Mouse (Mus musculus): ENCODE data around the gene Cldn18. TPM values are rescaled to one million over a fixed set of nuclear protein-coding genes. Genes with fewer than 3 reads are reported as not detected.

Cldn18 gene
- polyA plus RNA-seq, 1 experiment from 2014 or later = not detected

- Histone ChIP-seq H3K27ac (ENCODE audit: low read depth) (no peak overlapping the region), H3K9me3 (ENCODE audit: low read length) (no peaks in the 10 kb centered on the region), H3K27me3 (ENCODE audit: insufficient read depth, low read length) (no peaks in the 10 kb centered on the region), H3K36me3 (replicated peaks; ENCODE audit: insufficient read depth, low read length) (no peaks in the 10 kb centered on the region), H3K4me3 (ENCODE audit: low read depth, low read length) (no peak overlapping the region), H3K4me1 (ENCODE audit: insufficient read depth) (no peaks in the 10 kb centered on the region), H3K9ac (replicated peaks) (no peak overlapping the region), H3K4me2 (ENCODE audit: low read depth, low read length) (no peak overlapping the region)
- TF ChIP-seq CTCF (IDR thresholded peaks at IDR 0.05; ENCODE audit: low read depth) (no peak), EP300 (IDR thresholded peaks at IDR 0.05; ENCODE audit: low read depth) (no peak)
- ATAC-seq (no peak), DNase-seq (no peak)
- 65% methylated on average over 7 of the region's 7 CpGs for WGBS (ENCODE audit: insufficient replicate concordance)
Measured at GRCm38 (mm10) chr9:99694961-99695360, 22.1 kb downstream of the Cldn18 start.

GRCm38 (mm10) chr9:99690386-99690785, 26.7 kb downstream of the Cldn18 start:
- no peak overlapping the region for H3K27ac ChIP-seq (ENCODE audit: low read depth)
- DNase-seq = no peak
- no peaks in the 10 kb centered on the region for H3K9me3 ChIP-seq (ENCODE audit: low read length)
- no peak overlapping the region for H3K9ac ChIP-seq (replicated peaks)
- no peak overlapping the region for H3K4me3 ChIP-seq (ENCODE audit: low read depth, low read length)
- 76% methylated on average over 7 of the region's 7 CpGs for WGBS (ENCODE audit: insufficient replicate concordance)
- no peak for ATAC-seq
- TF ChIP-seq CTCF (IDR thresholded peaks at IDR 0.05; ENCODE audit: low read depth) (no peak), EP300 (IDR thresholded peaks at IDR 0.05; ENCODE audit: low read depth) (no peak)
- no peak overlapping the region for H3K4me2 ChIP-seq (ENCODE audit: low read depth, low read length)
- H3K4me1 ChIP-seq (ENCODE audit: insufficient read depth) = no peaks in the 10 kb centered on the region
- no peaks in the 10 kb centered on the region for H3K27me3 ChIP-seq (ENCODE audit: insufficient read depth, low read length)
- H3K36me3 ChIP-seq (replicated peaks; ENCODE audit: insufficient read depth, low read length) = no peaks in the 10 kb centered on the region

GRCm38 (mm10) chr9:99689796-99690195, 27.3 kb downstream of the Cldn18 start:
- no peak overlapping the region for H3K9ac ChIP-seq (replicated peaks)
- no peak for DNase-seq

GRCm38 (mm10) chr9:99685536-99686231, 31.4 kb downstream of the Cldn18 start:
- no peak overlapping the region for H3K27ac ChIP-seq (ENCODE audit: low read depth)
- no peak for ATAC-seq
- TF ChIP-seq CTCF (IDR thresholded peaks at IDR 0.05; ENCODE audit: low read depth) = no peak
- no peaks in the 10 kb centered on the region for H3K27me3 ChIP-seq (ENCODE audit: insufficient read depth, low read length)
- 62% methylated on average over 5 of the region's 5 CpGs for WGBS (ENCODE audit: insufficient replicate concordance)
- no peak overlapping the region for H3K4me3 ChIP-seq (ENCODE audit: low read depth, low read length)
- no peak overlapping the region for H3K9ac ChIP-seq (replicated peaks)
- no peaks in the 10 kb centered on the region for H3K36me3 ChIP-seq (replicated peaks; ENCODE audit: insufficient read depth, low read length)
- no peaks in the 10 kb centered on the region for H3K4me1 ChIP-seq (ENCODE audit: insufficient read depth)
- no peak for DNase-seq
- H3K9me3 ChIP-seq (ENCODE audit: low read length) = no peaks in the 10 kb centered on the region
- H3K4me2 ChIP-seq (ENCODE audit: low read depth, low read length) = no peak overlapping the region

More at GRCm38 (mm10) chr9:99689796-99690195, 27.3 kb downstream of the Cldn18 start:
- no peak overlapping the region for H3K27ac ChIP-seq (ENCODE audit: low read depth)
- ATAC-seq = no peak
- TF ChIP-seq EP300 (IDR thresholded peaks at IDR 0.05; ENCODE audit: low read depth) (no peak), CTCF (IDR thresholded peaks at IDR 0.05; ENCODE audit: low read depth) (no peak)
- no peaks in the 10 kb centered on the region for H3K36me3 ChIP-seq (replicated peaks; ENCODE audit: insufficient read depth, low read length)
- no peaks in the 10 kb centered on the region for H3K9me3 ChIP-seq (ENCODE audit: low read length)
- 83% methylated on average over 5 of the region's 5 CpGs for WGBS (ENCODE audit: insufficient replicate concordance)
- H3K4me2 ChIP-seq (ENCODE audit: low read depth, low read length) = no peak overlapping the region
- no peak overlapping the region for H3K4me3 ChIP-seq (ENCODE audit: low read depth, low read length)
- no peaks in the 10 kb centered on the region for H3K27me3 ChIP-seq (ENCODE audit: insufficient read depth, low read length)
- H3K4me1 ChIP-seq (ENCODE audit: insufficient read depth) = no peaks in the 10 kb centered on the region

GRCm38 (mm10) chr9:99685061-99685521, 32.0 kb downstream of the Cldn18 start:
- WGBS (ENCODE audit: insufficient replicate concordance) = 60% methylated on average over 5 of the region's 5 CpGs
- Histone ChIP-seq H3K36me3 (replicated peaks; ENCODE audit: insufficient read depth, low read length) (no peaks in the 10 kb centered on the region), H3K9ac (replicated peaks) (no peak overlapping the region), H3K27me3 (ENCODE audit: insufficient read depth, low read length) (no peaks in the 10 kb centered on the region), H3K27ac (ENCODE audit: low read depth) (no peak overlapping the region), H3K4me3 (ENCODE audit: low read depth, low read length) (no peak overlapping the region), H3K4me2 (ENCODE audit: low read depth, low read length) (no peak overlapping the region), H3K9me3 (ENCODE audit: low read length) (no peaks in the 10 kb centered on the region), H3K4me1 (ENCODE audit: insufficient read depth) (no peaks in the 10 kb centered on the region)
- TF ChIP-seq CTCF (IDR thresholded peaks at IDR 0.05; ENCODE audit: low read depth) (no peak), EP300 (IDR thresholded peaks at IDR 0.05; ENCODE audit: low read depth) (no peak)
- DNase-seq (no peak), ATAC-seq (no peak)

- H3K36me3 ChIP-seq (replicated peaks; ENCODE audit: insufficient read depth, low read length) = no peaks in the 10 kb centered on the region
- H3K4me1 ChIP-seq (ENCODE audit: insufficient read depth) = no peaks in the 10 kb centered on the region
- no peak overlapping the region for H3K27ac ChIP-seq (ENCODE audit: low read depth)
- ATAC-seq (no peak), DNase-seq (no peak)
- 83% methylated on average over 21 of the region's 21 CpGs for WGBS (ENCODE audit: insufficient replicate concordance)
- no peak for TF ChIP-seq EP300 (IDR thresholded peaks at IDR 0.05; ENCODE audit: low read depth)
- TF ChIP-seq CTCF (IDR thresholded peaks at IDR 0.05; ENCODE audit: low read depth) = no peak
- H3K9ac ChIP-seq (replicated peaks) = no peak overlapping the region
- no peaks in the 10 kb centered on the region for H3K9me3 ChIP-seq (ENCODE audit: low read length)
- H3K4me2 ChIP-seq (ENCODE audit: low read depth, low read length) = no peak overlapping the region
- no peak overlapping the region for H3K4me3 ChIP-seq (ENCODE audit: low read depth, low read length)
- H3K27me3 ChIP-seq (ENCODE audit: insufficient read depth, low read length) = no peaks in the 10 kb centered on the region
Measured at GRCm38 (mm10) chr9:99681980-99682570, 35.0 kb downstream of the Cldn18 start.
